Mouse (Mus musculus) left cerebral cortex, postnatal 25 days (tissue): ENCODE measurements around the gene Cux1. TPM values are rescaled to one million over a fixed set of nuclear protein-coding genes. Genes with fewer than 3 reads are reported as not detected.

Source experiments
- DNase-seq, 2 experiments: peaks; one replicate each; pipeline ENCODE4 v3.0.0; 2022; ENCODE audit warnings: low spot score in 2 of 2, mixed read lengths in 1 of 2
- intact Hi-C: fragments of 180-260 bp; cut with DNase I; formaldehyde crosslinking; loops from one replicate; pipeline ENCODE4 v1.15.1; 2025
- total RNA-seq, 2 experiments: library from RNA; stranded (reverse); gene quantifications; 2 replicates each; pipeline ENCODE4 v1.2.3; 2021

Cux1 gene
- total RNA-seq, 2 experiments from 2014 or later = 105 to 121 TPM

GRCm38 (mm10) chr5:136458102-136458863, 109.0 kb downstream of the Cux1 start:
- intact Hi-C loops = no loop called here
- DNase-seq = peak in 1 of 2 experiments; percentile 52

- no peak for DNase-seq
- intact Hi-C loops = no loop called here
These were observed 110.9 kb downstream of the Cux1 start for GRCm38 (mm10) chr5:136456395-136456794.

GRCm38 (mm10) chr5:136452681-136453080, 114.6 kb downstream of the Cux1 start:
- DNase-seq = peak in 1 of 2 experiments; percentile 50
- intact Hi-C loops = no loop called here

- intact Hi-C loops = no loop called here
- DNase-seq = no peak
These were observed 117.5 kb downstream of the Cux1 start for GRCm38 (mm10) chr5:136449801-136450200.

GRCm38 (mm10) chr5:136445967-136446366, 121.3 kb downstream of the Cux1 start:
- intact Hi-C loops = no loop called here
- DNase-seq = no peak

GRCm38 (mm10) chr5:136442238-136443187, 124.8 kb downstream of the Cux1 start:
- intact Hi-C loops = no loop called here
- DNase-seq = no peak

- intact Hi-C loops = loop anchor here (5.0 kb wide), 3 partner anchors 53 to 138 kb away; partner anchors contain the start of gene Cux1
These were observed 137.6 kb downstream of the Cux1 start for GRCm38 (mm10) chr5:136429647-136430046.

GRCm38 (mm10) chr5:136428498-136429060, 138.7 kb downstream of the Cux1 start:
- no peak for DNase-seq
- intact Hi-C loops = loop anchor here (5.0 kb wide), 3 partner anchors 54 to 139 kb away; partner anchors contain the start of gene Cux1

More at GRCm38 (mm10) chr5:136429647-136430046, 137.6 kb downstream of the Cux1 start:
- DNase-seq = no peak

GRCm38 (mm10) chr5:136427772-136428497, 139.4 kb downstream of the Cux1 start:
- intact Hi-C loops = loop anchor here (5.0 kb wide), 3 partner anchors 54 to 139 kb away; partner anchors contain the start of gene Cux1
- DNase-seq = peak; percentile 49 to 87

GRCm38 (mm10) chr5:136427121-136427771, 140.0 kb downstream of the Cux1 start:
- intact Hi-C loops = loop anchor here (5.0 kb wide), 3 partner anchors 55 to 140 kb away; partner anchors contain the start of gene Cux1
- no peak for DNase-seq

GRCm38 (mm10) chr5:136422948-136423347, 144.3 kb downstream of the Cux1 start:
- DNase-seq = no peak
- intact Hi-C loops = no loop called here

GRCm38 (mm10) chr5:136421885-136422284, 145.4 kb downstream of the Cux1 start:
- intact Hi-C loops = no loop called here
- no peak for DNase-seq

GRCm38 (mm10) chr5:136421316-136421715, 146.0 kb downstream of the Cux1 start:
- intact Hi-C loops = no loop called here
- DNase-seq = no peak

GRCm38 (mm10) chr5:136420342-136420741, 146.9 kb downstream of the Cux1 start:
- intact Hi-C loops = no loop called here
- DNase-seq = no peak

GRCm38 (mm10) chr5:136417891-136418290, 149.4 kb downstream of the Cux1 start:
- intact Hi-C loops = no loop called here
- DNase-seq = peak in 1 of 2 experiments; percentile 67

GRCm38 (mm10) chr5:136414479-136414878, 152.8 kb downstream of the Cux1 start:
- intact Hi-C loops = no loop called here
- no peak for DNase-seq

GRCm38 (mm10) chr5:136410681-136411181, 156.6 kb downstream of the Cux1 start:
- intact Hi-C loops = no loop called here
- peak in 1 of 2 experiments; percentile 48 for DNase-seq

GRCm38 (mm10) chr5:136406357-136406756, 160.9 kb downstream of the Cux1 start:
- intact Hi-C loops = no loop called here
- no peak for DNase-seq
